Mouse (Mus musculus) liver, embryonic 14 days (tissue): ENCODE measurements around the gene Mknk2. TPM values are rescaled to one million over a fixed set of nuclear protein-coding genes. Genes with fewer than 3 reads are reported as not detected.

Experiments
- polyA plus RNA-seq: library from polyadenylated mRNA; depleted of rRNA; stranded (reverse); fragments of >200 nt; gene quantifications from 2 replicates; pipeline ENCODE4 v1.2.3, GENCODE M21; 2012; rRNA removed

Mknk2 gene
- polyA plus RNA-seq = 49.3 and 57.7 TPM in 2 replicates

DNA sequence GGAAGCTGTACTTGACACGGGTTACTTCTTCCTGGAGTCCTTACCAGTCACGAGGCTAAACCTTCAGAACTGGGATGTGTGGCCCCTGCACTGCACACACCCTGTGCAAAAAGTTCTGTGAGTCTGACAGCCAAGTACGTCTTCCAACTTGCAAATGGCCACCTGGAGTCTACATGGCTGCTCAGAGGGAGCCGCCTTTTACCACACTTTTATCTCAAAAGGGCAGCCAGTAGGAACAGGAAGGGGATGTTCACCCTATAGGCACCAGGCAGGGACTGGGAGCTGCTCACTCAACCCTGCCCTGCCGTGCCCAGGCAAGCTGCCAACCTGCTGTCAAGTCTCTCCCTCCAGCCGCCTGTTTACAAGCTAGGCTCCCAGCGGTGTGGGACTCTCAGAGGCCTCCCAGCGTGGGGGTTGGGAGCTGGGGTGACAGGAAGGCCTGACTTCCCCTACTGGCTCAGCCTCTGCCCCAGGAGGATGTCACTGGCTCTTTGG is at the start of gene Mknk2:
TSS of gene Mknk2 (minus strand) at position 171 of the 495 bp plus-strand sequence.

DNA sequence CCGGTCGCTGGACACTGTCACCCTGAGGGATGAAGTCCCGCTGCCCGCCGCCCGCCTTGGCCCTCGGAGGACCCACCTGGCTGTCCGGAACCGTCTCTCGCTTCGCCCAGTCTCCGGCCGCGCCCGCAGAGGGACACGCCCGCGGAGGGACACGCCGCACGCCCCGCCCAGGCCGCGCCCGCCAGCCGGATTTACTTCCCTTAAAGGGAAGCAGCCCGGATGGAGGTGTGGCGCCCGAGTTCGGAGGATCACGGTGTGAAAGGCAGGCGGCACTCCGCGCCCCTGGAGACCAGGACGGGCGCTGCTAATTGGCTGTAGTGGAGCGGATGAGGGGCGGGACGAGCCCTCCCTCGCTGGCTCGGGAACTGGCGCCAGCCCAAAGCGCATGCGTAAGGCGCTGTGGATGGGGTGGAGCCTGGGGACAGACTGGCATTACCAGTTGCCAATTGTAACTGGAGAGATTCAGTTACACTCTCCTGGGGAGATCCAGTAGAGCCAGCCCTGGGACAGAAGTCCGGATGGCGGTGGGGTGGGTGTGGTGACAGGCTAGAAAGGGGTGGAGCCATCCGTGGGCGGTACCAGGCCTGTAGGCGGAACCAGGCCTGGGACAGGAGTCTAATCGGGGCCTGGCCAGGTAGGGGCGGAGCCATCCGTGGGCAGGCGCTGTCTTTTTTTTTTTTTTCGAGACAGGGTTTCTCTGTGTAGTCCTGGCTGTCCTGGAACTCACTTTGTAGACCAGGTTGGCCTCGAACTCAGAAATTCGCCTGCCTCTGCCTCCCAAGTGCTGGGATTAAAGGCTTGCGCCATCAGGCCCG is 24.0 kb upstream of the Mknk2 start, which contains the start of the genes Mob3a and Izumo4:
TSS of gene Mob3a (minus strand) at position 257 of the 815 bp plus-strand sequence.
TSS of gene Izumo4 (plus strand) at position 464 of the 815 bp plus-strand sequence.

DNA sequence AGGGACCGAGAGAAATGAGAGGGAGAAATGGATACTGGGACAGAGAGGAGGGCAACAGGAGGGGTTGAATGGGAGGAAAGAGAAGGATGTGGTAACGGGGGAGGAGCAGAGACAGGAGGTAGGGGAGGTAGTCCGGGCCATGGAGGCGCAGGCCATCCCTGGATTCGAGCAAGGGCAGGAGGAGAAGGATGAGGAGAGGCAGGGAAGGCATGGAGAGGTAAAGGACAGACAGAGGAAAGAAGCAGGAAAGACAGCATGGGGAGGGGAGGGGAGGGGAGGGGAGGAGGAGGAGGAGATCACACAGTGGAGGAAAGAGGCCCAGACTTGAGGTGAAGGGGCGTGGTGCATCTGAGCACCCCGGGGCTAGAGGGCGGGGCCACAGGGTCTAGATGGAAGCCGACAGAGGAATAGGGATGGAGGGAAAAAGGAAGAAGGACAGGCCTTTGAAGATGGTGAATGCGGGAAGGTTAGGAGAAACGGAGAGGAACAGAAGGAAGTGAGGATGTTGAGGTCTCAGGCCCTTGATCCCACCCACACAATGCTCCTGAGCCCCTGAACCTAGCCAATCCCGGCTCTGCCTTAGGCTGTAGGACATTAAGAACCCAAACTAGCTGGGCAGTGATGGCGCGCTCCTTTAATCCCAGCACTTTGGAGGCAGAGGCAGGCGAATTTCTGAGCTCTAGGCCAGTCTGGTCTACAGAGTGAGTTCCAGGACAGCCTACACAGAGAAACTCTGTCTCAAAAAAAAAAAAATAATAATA is 20.9 kb downstream of the Mknk2 start, which contains the start of gene Btbd2:
TSS of gene Btbd2 (minus strand) at position 209 of the 761 bp plus-strand sequence.

DNA sequence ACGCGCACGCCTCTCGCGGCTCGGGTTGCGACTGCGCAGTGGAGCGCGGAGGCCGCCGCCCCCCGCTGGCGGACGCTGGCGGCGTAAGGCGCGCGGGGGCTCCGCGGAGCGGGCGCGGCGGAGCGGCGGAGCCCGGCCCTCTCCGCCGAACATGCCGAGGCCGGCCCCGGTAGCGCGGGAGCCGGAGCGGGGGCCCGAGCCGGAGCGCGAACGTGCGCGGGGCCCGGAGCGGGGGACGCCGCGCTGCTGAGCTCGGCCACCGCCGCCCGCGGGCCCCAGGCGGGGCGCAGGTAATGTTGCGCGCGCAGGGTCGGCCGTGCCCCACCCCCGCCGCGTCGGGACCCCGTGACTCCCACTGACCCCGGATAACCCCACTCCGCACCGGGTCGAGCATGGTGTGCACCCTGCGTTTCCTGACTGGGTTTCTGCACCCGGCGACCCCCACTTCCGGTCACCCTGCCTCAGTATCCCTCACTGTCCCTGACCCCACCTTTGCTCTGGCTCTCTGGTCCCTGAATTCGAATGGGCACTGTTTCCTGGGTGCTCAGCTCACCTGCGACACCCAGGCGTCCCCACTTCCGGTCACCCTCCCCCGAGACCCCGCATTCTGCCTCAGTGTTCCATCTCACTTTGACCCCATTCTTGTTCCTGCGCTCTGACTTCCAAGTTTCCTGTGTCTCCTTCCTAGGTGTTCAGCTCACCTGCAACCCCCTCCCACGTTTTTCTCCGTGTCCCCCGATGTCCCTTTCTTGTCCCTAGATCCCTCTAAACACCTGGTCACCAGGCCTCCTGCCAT is 55.1 kb downstream of the Mknk2 start, which contains the start of gene Csnk1g2:
TSS of gene Csnk1g2 (plus strand) at position 178 of the 796 bp plus-strand sequence.

Other genes starting within 250 kb of the Mknk2 start
- 48.7 and 53.7 TPM in 2 replicates for gene Tcf3, start 244.5 kb downstream of the Mknk2 start, polyA plus RNA-seq
- 0.02 TPM in 2 replicates for gene Onecut3, start 183.3 kb downstream of the Mknk2 start, polyA plus RNA-seq
- 0.01 and 0.02 TPM in 2 replicates for gene Atp8b3, start 139.0 kb downstream of the Mknk2 start, polyA plus RNA-seq
- gene Rexo1, start 116.6 kb downstream of the Mknk2 start, polyA plus RNA-seq = 16.8 and 19.0 TPM in 2 replicates
- 12.0 and 13.6 TPM in 2 replicates for gene Klf16, start 100.8 kb downstream of the Mknk2 start, polyA plus RNA-seq
- 34.0 and 39.9 TPM in 2 replicates for gene Abhd17a, start 87.8 kb downstream of the Mknk2 start, polyA plus RNA-seq
- 16.7 and 22.6 TPM in 2 replicates for gene Scamp4, start 75.2 kb downstream of the Mknk2 start, polyA plus RNA-seq
- 4.5 and 5.6 TPM in 2 replicates for gene Adat3, start 75.2 kb downstream of the Mknk2 start, polyA plus RNA-seq
- 1.0 and 1.4 TPM in 2 replicates for gene Gm49322, start 72.1 kb downstream of the Mknk2 start, polyA plus RNA-seq
- gene Csnk1g2, start 55.3 kb downstream of the Mknk2 start, polyA plus RNA-seq = 45.6 and 48.1 TPM in 2 replicates
- 7.5 and 8.3 TPM in 2 replicates for gene Btbd2, start 21.0 kb downstream of the Mknk2 start, polyA plus RNA-seq
- gene Mob3a, start 23.9 kb upstream of the Mknk2 start, polyA plus RNA-seq = 11.6 and 12.9 TPM in 2 replicates
- gene Izumo4, start 24.1 kb upstream of the Mknk2 start, polyA plus RNA-seq = 8.7 and 9.9 TPM in 2 replicates
- 22.8 and 25.7 TPM in 2 replicates for gene Ap3d1, start 64.2 kb upstream of the Mknk2 start, polyA plus RNA-seq
- 6.3 and 11.7 TPM in 2 replicates for gene Dot1l, start 77.1 kb upstream of the Mknk2 start, polyA plus RNA-seq
- 36.9 and 42.4 TPM in 2 replicates for gene Sf3a2, start 120.1 kb upstream of the Mknk2 start, polyA plus RNA-seq
- gene Plekhj1, start 120.5 kb upstream of the Mknk2 start, polyA plus RNA-seq = 44.3 and 48.4 TPM in 2 replicates
- gene Amh, start 127.1 kb upstream of the Mknk2 start, polyA plus RNA-seq = 0.31 and 0.32 TPM in 2 replicates
- 0.03 and 0.50 TPM in 2 replicates for gene Jsrp1, start 135.4 kb upstream of the Mknk2 start, polyA plus RNA-seq
- gene Oaz1, start 148.5 kb upstream of the Mknk2 start, polyA plus RNA-seq = 574 and 704 TPM in 2 replicates
- gene Lingo3, start 165.9 kb upstream of the Mknk2 start, polyA plus RNA-seq = not detected in 2 replicates
- gene Lsm7, start 177.1 kb upstream of the Mknk2 start, polyA plus RNA-seq = 222 and 233 TPM in 2 replicates
- 58.7 and 66.2 TPM in 2 replicates for gene Sppl2b, start 177.2 kb upstream of the Mknk2 start, polyA plus RNA-seq
- gene Tmprss9, start 193.7 kb upstream of the Mknk2 start, polyA plus RNA-seq = 0.02 and 0.05 TPM in 2 replicates
- 99.7 and 111 TPM in 2 replicates for gene Timm13, start 222.9 kb upstream of the Mknk2 start, polyA plus RNA-seq
- 11.5 and 11.8 TPM in 2 replicates for gene Lmnb2, start 240.1 kb upstream of the Mknk2 start, polyA plus RNA-seq